Mouse (Mus musculus): Measurements from ENCODE around the gene Sp1. TPM values are rescaled to one million over a fixed set of nuclear protein-coding genes. Genes with fewer than 3 reads are reported as not detected.

The Sp1 gene
- polyA plus RNA-seq, 1 experiment = 13.8 TPM

- Histone ChIP-seq H3K27ac (ENCODE audit: insufficient read depth, low read depth, low read length) (no peak overlapping the region), H3K27me3 (ENCODE audit: control insufficient read depth, insufficient read depth, low read length) (no peaks in the 10 kb centered on the region), H3K4me1 (ENCODE audit: control insufficient read depth, insufficient read depth, insufficient read length, low read length) (peaks cover 8% of the 10 kb centered on the region), H3K36me3 (ENCODE audit: control insufficient read depth, insufficient read depth, low read length) (no peaks in the 10 kb centered on the region), H3K4me3 (ENCODE audit: low read depth, low read length) (no peak overlapping the region)
- TF ChIP-seq POLR2A (IDR thresholded peaks at IDR 0.05; ENCODE audit: low read depth, low read length) = no peak
- no peak for TF ChIP-seq CTCF (IDR thresholded peaks at IDR 0.05; ENCODE audit: extremely low read depth, insufficient read length, insufficient replicate concordance, low read depth, low read length)
- 97% methylated on average over 6 of the region's 6 CpGs for WGBS
Observed at GRCm38 (mm10) chr15:102383671-102384070, 22.3 kb upstream of the Sp1 start.

DNA sequence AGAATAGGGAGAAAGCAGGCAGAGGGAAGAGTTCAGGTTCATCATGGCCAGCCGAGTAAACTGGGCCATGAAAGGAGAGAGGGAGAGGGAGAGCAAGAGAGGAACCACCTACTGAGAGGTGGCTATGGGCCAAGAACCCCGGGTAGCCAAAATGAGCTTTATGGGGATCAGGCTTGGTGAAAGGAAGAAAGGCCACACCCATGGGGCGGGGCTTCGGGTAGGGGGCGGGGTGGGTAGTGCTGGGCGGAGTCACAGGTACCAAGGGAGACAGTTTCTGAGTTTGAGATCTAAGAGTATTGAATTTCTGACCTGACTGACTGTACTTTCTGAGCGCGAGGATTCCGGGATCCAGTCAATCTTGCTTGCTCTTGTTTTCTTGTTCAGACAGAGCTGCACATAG is 19.3 kb upstream of the Sp1 start:
- Histone ChIP-seq H3K4me3 (ENCODE audit: low read depth, low read length) (no peak overlapping the region), H3K4me1 (ENCODE audit: control insufficient read depth, insufficient read depth, insufficient read length, low read length) (peaks cover 8% of the 10 kb centered on the region), H3K27ac (ENCODE audit: insufficient read depth, low read depth, low read length) (no peak overlapping the region), H3K27me3 (ENCODE audit: control insufficient read depth, insufficient read depth, low read length) (no peaks in the 10 kb centered on the region), H3K36me3 (ENCODE audit: control insufficient read depth, insufficient read depth, low read length) (no peaks in the 10 kb centered on the region)
- WGBS = 33% methylated on average over 9 of the region's 9 CpGs
- TF ChIP-seq POLR2A (IDR thresholded peaks at IDR 0.05; ENCODE audit: low read depth, low read length) = no peak
- TF ChIP-seq CTCF (IDR thresholded peaks at IDR 0.05; ENCODE audit: extremely low read depth, insufficient read length, insufficient replicate concordance, low read depth, low read length) = no peak

DNA sequence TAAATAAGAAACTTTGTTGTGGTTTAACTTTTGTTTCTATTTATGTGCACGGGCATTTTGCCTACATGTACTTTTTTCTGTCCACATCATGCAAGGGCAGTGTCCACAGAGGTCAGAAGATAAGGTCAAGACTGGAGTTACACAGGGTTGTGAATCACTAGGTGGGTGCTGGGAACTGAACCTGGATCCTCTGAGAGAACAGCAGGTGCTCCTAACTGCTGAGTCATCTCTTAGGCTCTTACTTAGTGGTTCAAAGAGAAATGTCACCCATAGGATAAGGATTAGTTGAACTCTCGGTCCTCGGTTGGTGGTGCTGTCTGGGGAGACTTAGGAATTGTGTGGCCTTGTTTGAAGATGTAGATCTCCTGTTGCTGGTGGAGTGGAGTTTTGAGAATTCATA is 17.0 kb upstream of the Sp1 start:
- no peaks in the 10 kb centered on the region for H3K27me3 ChIP-seq (ENCODE audit: control insufficient read depth, insufficient read depth, low read length)
- no peak for TF ChIP-seq CTCF (IDR thresholded peaks at IDR 0.05; ENCODE audit: extremely low read depth, insufficient read length, insufficient replicate concordance, low read depth, low read length)
- TF ChIP-seq POLR2A (IDR thresholded peaks at IDR 0.05; ENCODE audit: low read depth, low read length) = no peak

GRCm38 (mm10) chr15:102392520-102392919 is 13.4 kb upstream of the Sp1 start:
- Histone ChIP-seq H3K4me3 (ENCODE audit: low read depth, low read length) (no peak overlapping the region), H3K27me3 (ENCODE audit: control insufficient read depth, insufficient read depth, low read length) (no peaks in the 10 kb centered on the region), H3K4me1 (ENCODE audit: control insufficient read depth, insufficient read depth, insufficient read length, low read length) (peaks cover 17% of the 10 kb centered on the region), H3K27ac (ENCODE audit: insufficient read depth, low read depth, low read length) (peak overlapping the region; percentile 100), H3K36me3 (ENCODE audit: control insufficient read depth, insufficient read depth, low read length) (no peaks in the 10 kb centered on the region)
- 31% methylated on average over 2 of the region's 2 CpGs for WGBS
- no peak for TF ChIP-seq POLR2A (IDR thresholded peaks at IDR 0.05; ENCODE audit: low read depth, low read length)
- no peak for TF ChIP-seq CTCF (IDR thresholded peaks at IDR 0.05; ENCODE audit: extremely low read depth, insufficient read length, insufficient replicate concordance, low read depth, low read length)

More for the DNA sequence above, 17.0 kb upstream of the Sp1 start:
- Histone ChIP-seq H3K4me3 (ENCODE audit: low read depth, low read length) (no peak overlapping the region), H3K4me1 (ENCODE audit: control insufficient read depth, insufficient read depth, insufficient read length, low read length) (peaks cover 8% of the 10 kb centered on the region; the same call in 1 of the 2 replicates), H3K36me3 (ENCODE audit: control insufficient read depth, insufficient read depth, low read length) (no peaks in the 10 kb centered on the region), H3K27ac (ENCODE audit: insufficient read depth, low read depth, low read length) (no peak overlapping the region)
- 81% methylated on average over 3 of the region's 3 CpGs for WGBS

DNA sequence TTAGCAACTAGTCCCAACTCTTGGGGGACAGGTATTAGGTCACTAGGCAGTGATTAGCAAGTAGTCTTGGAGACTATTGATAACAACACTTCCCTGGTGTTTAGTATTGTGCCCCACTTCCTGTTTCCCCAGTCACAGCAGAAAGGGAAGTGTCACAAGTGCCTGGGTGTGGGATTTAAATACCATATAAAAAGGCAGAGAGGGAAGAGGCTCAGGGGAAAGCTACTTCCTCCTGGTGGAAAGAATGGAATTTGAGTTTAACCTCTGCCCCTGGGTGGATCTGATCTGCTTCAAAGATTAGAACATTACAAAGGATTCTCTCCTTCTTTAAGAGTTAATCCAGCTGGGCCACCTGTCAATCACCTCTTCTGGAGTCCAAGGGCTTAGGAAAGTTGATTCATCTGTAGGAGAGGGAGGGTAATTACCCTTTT is 12.3 kb upstream of the Sp1 start:
- peak overlapping the region; percentile 100 for H3K27ac ChIP-seq (ENCODE audit: insufficient read depth, low read depth, low read length)
- H3K4me3 ChIP-seq (ENCODE audit: low read depth, low read length) = no peak overlapping the region
- peaks cover 16% of the 10 kb centered on the region for H3K4me1 ChIP-seq (ENCODE audit: control insufficient read depth, insufficient read depth, insufficient read length, low read length)
- TF ChIP-seq CTCF (IDR thresholded peaks at IDR 0.05; ENCODE audit: extremely low read depth, insufficient read length, insufficient replicate concordance, low read depth, low read length) (no peak), POLR2A (IDR thresholded peaks at IDR 0.05; ENCODE audit: low read depth, low read length) (no peak)
- H3K36me3 ChIP-seq (ENCODE audit: control insufficient read depth, insufficient read depth, low read length) = no peaks in the 10 kb centered on the region
- H3K27me3 ChIP-seq (ENCODE audit: control insufficient read depth, insufficient read depth, low read length) = no peaks in the 10 kb centered on the region

DNA sequence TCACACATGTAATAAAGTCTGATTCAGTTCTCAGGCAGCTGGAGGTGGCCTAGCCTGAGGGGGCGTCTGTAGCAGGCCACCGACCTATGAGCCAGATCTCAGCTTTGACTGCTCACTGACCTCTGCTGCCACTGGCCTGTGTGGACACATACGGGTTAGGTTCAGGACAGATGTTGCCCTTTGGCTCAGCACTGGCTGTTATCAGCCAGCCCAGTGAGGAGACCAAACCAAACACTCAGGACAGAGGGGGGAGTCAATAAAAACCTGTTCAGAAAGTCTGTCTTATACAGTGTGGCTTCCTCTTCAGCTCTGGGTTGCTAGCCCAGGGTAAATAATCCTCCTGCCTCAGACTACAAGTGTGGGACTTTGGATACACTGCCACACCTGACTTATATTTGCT is 10.9 kb upstream of the Sp1 start:
- H3K36me3 ChIP-seq (ENCODE audit: control insufficient read depth, insufficient read depth, low read length) = no peaks in the 10 kb centered on the region
- WGBS = 12% methylated on average over 3 of the region's 3 CpGs
- H3K27ac ChIP-seq (ENCODE audit: insufficient read depth, low read depth, low read length) = peak overlapping the region; percentile 100
- H3K4me3 ChIP-seq (ENCODE audit: low read depth, low read length) = no peak overlapping the region
- TF ChIP-seq POLR2A (IDR thresholded peaks at IDR 0.05; ENCODE audit: low read depth, low read length) (no peak), CTCF (IDR thresholded peaks at IDR 0.05; ENCODE audit: extremely low read depth, insufficient read length, insufficient replicate concordance, low read depth, low read length) (no peak)
- H3K4me1 ChIP-seq (ENCODE audit: control insufficient read depth, insufficient read depth, insufficient read length, low read length) = peaks cover 15% of the 10 kb centered on the region
- no peaks in the 10 kb centered on the region for H3K27me3 ChIP-seq (ENCODE audit: control insufficient read depth, insufficient read depth, low read length)

GRCm38 (mm10) chr15:102398629-102399028 is 7.3 kb upstream of the Sp1 start:
- Histone ChIP-seq H3K4me3 (ENCODE audit: low read depth, low read length) (no peak overlapping the region), H3K27ac (ENCODE audit: insufficient read depth, low read depth, low read length) (peak overlapping the region; percentile 96), H3K27me3 (ENCODE audit: control insufficient read depth, insufficient read depth, low read length) (no peaks in the 10 kb centered on the region), H3K36me3 (ENCODE audit: control insufficient read depth, insufficient read depth, low read length) (no peaks in the 10 kb centered on the region), H3K4me1 (ENCODE audit: control insufficient read depth, insufficient read depth, insufficient read length, low read length) (peaks cover 11% of the 10 kb centered on the region)
- 53% methylated on average over 5 of the region's 5 CpGs for WGBS
- TF ChIP-seq CTCF (IDR thresholded peaks at IDR 0.05; ENCODE audit: extremely low read depth, insufficient read length, insufficient replicate concordance, low read depth, low read length) (no peak), POLR2A (IDR thresholded peaks at IDR 0.05; ENCODE audit: low read depth, low read length) (no peak)
